Mouse (Mus musculus): ENCODE measurements around the gene Gpc5. TPM values are rescaled to one million over a fixed set of nuclear protein-coding genes. Genes with fewer than 3 reads are reported as not detected.
A peak's percentile ranks its signal among the peaks of the same experiment; 100 is the strongest.

The Gpc5 gene
- total RNA-seq, 2 experiments from 2014 or later = 1.3 TPM; not detected in 1

DNA sequence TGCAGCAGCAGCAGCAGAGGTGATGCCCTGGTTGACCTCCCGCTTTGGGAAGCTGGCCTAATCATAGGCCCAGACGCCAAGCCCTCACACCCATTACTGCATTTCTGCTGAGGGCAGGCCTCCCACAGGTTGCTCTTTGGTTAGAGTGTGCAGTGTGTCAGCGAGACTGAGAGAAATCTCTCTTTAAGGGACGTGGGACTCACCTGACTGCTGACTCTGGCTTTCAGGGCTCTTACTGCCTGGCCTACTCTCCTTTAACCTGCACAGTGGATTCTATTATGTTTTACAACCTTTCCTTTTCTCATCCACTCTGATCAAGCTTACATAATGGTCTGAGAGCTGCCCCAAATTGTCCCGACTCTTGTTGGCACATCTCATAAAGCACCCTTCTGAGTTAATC lies 234.4 kb downstream of the Gpc5 start:
- no peak for ATAC-seq (replicated peaks; ENCODE audit: low FRiP score, low TSS enrichment, poor library complexity, severe bottlenecking)

DNA sequence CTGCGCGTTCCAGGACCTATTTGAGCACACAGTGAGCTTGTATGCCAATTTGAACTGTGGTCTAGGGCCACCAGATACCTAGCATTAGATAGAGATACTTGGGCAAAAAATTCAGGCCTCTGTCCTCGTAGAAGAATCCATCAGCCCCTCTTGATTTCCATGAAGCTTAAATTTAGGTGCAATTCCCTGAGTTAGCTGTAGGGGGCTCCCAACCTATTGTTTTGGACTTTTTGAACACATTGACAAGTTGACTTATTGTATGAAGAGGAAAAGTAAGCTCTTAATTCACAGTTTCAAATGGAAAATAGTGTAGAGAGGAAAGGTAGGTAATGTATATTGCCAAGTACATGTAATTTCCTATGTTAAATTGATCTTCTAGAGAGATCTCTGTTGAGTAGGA lies 247.1 kb downstream of the Gpc5 start:
- ATAC-seq (replicated peaks; ENCODE audit: low FRiP score, low TSS enrichment, poor library complexity, severe bottlenecking) = no peak

DNA sequence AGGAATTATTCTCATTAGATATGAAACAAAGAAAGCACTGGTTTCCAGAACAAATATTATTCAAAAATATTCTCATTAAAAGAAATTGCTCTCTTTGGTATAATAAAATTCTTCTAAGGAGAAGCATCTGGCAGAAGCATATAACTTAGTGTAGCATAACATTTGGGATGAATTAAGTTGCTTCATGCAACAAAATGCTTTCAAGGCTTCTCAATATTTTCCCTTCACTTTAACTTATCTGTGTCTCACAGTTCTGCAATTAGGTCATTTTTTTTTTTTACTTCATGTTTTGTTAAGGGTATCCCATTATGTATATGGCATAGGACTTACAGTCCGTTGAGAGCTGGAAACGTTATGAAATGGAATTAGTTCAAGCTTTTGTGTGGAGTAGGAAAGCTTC lies 250.6 kb downstream of the Gpc5 start:
- no peak for ATAC-seq (replicated peaks; ENCODE audit: low FRiP score, low TSS enrichment, poor library complexity, severe bottlenecking)

DNA sequence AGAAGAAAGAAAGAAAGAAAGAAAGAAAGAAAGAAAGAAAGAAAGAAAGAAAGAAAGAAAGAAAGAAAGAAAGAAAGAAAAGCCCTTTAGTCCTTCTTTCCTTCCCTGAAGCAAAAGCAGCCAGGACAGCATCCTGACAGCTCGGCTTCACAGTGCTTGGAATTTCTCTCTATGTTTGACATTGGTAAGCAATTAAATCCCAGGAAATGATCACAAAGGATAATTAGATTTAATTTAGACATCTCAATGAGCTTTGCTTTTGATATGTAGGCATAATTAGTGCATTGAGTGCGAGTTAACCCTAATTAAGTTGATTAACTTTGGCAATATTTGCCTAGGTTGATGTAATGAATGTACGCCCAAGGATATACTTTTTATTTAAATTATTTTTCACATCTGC lies 257.4 kb downstream of the Gpc5 start:
- no peak for ATAC-seq (replicated peaks; ENCODE audit: low FRiP score, low TSS enrichment, poor library complexity, severe bottlenecking)

DNA sequence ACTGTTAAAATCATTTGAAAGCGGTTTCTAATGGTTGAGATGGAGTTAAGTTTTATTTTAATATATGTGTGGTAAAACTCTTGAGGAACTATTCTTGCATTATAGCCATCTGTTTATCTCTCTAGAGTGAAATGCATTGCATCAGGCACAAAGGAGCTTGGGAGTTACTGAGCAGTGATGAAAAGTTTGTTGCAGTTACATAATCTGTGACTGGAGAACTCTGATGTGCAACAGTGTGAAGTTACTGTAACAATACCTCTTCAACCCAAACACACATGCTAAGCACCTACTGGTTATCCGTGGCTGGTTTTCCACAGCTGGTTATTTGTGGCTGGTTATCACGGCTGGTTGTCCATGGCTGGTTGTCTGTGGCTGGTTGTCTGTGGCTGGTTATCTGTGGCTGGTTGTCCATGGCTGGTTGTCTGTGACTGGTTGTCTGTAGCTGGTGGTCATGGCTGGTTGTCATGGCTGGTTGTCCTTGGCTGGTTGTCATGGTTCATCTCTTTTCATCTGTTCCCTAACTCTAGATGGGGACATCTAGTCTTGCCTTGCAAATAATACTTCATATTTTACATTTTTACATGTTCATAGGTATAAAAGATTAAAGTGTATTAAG lies 273.4 kb downstream of the Gpc5 start:
- peak; percentile 68 for ATAC-seq (replicated peaks; ENCODE audit: low FRiP score, low TSS enrichment, poor library complexity, severe bottlenecking)

DNA sequence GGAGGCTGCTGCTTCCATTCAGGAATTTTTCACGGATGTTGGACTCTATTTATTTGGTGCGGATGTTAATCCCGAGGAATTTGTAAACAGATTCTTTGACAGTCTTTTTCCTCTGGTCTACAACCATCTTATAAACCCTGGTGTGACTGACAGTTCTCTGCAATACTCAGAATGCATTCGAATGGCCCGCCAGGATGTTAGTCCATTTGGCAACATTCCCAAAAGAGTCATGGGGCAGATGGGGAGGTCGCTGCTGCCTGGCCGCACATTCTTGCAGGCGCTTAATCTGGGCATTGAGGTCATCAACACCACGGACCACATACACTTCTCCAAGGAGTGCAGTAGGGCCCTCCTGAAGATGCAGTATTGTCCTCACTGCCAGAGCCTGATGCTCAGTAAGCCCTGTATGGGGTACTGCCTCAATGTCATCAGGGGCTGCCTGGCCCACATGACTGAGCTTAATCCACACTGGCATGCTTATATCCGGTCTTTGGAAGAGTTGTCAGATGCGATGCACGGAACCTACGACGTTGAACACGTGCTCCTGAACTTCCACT lies 277.7 kb downstream of the Gpc5 start:
- ATAC-seq (replicated peaks; ENCODE audit: low FRiP score, low TSS enrichment, poor library complexity, severe bottlenecking) = no peak

DNA sequence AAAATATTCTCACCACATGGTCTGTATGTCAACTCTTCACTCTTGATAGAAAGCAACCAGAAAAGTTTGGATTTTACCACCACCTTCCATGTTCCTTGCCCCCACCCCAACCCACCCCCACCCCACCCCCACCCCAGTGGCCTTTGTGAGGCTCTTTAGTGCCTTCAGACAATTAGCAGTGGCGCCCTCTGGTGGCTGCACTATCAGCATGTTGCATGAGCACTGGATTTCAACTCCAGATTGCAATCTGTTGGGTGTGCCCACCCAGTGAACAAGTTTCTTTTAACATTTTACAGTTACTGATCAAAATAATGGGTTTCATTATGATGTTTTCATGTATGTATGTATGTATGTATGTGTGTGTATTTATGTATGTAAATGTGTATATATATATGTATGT lies 279.1 kb downstream of the Gpc5 start:
- ATAC-seq (replicated peaks; ENCODE audit: low FRiP score, low TSS enrichment, poor library complexity, severe bottlenecking) = peak; percentile 78

DNA sequence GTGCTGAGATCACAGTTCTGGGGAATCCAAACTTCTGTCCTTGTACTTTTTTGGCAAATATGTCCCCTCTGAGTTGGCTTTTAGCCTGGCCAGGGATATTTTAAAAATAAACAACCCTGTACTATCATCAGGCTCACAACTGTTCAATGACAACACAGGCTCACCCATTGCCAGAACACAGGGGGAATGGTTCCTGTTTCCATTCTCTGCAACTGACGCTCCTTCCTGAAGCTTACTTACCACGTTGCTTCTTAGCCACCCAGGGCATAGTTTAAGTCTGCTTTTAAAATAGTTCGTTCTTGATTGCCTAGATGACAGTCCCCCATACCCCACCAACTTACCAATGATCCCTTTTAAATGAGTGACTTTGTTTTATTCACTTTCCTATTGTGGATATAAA lies 299.8 kb downstream of the Gpc5 start:
- no peak for ATAC-seq (replicated peaks; ENCODE audit: low FRiP score, low TSS enrichment, poor library complexity, severe bottlenecking)

DNA sequence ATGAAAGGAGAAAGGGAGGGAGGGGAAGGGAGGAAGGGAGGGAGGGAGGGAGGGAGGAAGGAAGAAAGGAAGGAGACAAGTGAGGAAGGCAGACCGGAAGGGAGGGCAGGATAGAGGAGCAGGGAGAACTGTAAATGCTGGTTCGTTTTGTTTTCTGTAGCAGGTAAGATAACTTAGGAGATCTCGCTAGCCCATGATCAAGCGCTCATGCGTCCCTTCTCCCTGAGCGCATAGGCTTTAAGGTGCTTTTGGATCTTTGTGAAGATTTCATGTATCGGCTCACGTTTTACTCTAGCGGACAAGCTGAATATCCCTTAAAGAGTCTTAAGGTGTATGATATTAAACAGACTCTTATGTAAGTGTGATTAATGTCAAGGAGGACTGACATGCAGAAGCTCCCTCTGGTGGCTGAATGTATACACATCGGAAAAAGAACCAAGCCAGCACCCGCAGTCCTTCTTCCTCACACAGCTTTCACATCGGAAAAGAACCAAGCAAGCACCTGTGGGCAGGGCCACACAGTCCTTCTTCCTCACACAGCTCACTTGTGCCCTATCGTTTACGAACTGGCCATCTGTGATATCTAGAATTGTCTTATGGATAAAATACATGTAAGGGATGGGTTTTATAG lies 301.0 kb downstream of the Gpc5 start:
- peak; percentile 92 for ATAC-seq (replicated peaks; ENCODE audit: low FRiP score, low TSS enrichment, poor library complexity, severe bottlenecking)

DNA sequence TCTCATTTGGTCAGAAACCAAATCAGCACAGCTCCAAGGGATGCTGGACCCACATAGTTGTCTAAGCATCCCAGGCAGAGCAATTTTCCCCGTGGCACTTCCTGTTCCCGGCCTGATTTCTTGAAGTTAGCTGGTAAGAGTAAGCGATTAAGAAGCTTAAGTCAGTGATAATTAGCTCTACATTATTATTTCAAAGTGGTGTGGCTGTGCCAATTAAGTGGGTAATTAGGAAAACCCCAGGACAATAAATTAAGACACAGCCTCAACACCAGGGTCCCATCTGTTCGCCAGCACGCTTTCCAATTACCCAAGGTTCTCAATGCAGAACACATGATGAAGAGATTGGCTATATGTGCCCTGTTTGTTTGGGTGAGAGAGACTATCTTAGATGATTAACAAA lies 314.6 kb downstream of the Gpc5 start:
- no peak for ATAC-seq (replicated peaks; ENCODE audit: low FRiP score, low TSS enrichment, poor library complexity, severe bottlenecking)

DNA sequence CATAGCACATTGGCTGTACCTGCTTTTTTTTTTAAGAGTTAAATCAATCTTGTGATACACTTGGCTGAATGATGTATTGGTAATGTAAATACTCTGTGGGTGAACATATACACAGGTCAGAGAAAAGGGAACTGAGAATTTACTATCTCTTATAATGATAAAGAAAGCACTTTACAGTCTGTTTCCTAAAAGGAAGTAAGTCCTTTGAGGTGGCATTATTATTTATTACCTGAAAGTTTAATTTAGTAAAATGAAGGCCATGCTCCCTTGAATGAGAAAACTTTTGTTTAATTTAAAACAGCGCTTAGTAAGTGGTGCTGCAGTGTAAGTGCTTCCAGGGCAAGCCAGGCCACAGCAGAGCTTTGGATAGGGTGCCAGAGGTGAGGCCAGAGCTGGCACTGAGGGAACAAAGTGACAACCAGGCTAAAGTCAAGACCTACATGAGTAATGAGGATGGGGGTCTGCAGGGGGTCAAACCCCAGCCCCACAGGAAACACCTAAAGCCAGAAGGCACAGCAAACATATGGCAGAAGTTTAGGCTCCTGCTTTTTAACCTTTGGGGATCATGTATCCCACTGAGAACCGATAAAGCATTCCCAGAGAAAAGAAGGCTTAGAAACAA lies 315.4 kb downstream of the Gpc5 start:
- ATAC-seq (replicated peaks; ENCODE audit: low FRiP score, low TSS enrichment, poor library complexity, severe bottlenecking) = no peak

DNA sequence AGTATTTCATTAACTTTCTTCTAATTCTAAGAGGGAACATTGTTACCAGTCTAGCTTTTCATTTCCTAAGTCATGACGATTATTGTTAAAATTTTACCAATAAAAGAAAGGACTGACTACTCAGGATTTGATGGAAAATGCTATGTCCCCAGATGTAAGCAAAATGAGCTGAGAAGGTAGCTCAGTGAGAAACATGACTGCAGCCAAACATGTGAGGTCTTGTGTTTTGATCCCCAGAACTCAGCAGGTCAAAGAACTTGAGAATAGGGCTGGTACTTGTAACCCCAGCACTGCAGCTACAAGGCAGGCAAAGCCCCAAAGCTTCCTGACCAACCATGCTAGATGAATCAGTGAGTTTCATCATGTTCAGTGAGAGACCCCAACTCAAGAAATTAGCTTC lies 318.9 kb downstream of the Gpc5 start:
- ATAC-seq (replicated peaks; ENCODE audit: low FRiP score, low TSS enrichment, poor library complexity, severe bottlenecking) = no peak

DNA sequence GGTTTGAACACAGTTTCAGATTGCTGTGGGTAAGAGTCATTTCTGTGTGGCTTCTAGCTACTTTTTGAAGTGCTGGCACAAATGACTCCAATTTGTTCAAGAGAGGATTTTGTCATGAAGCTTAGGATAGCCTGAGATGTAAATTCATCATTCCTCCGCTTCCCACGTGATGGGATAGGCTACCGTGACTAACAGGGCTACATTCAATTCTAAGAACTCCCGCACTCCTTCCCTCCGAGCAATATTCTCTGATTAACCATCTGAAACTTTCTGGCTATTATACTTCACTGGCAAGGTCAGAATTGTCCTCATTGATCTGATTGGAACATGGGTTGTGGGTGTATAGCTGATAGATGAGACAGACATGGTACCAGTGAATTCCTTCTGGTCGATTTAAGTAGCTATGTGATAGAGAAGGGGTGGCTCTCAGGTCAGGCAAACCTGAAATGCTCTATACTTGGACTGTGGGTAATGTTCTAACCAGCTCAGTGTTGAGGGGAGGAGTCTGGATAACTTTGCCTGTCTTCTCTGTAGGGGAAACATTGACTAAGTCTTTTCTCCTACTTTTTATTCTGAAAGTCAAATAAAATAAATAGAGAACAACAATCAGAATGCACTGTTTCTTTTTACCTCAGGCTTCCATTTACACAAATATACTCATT lies 319.6 kb downstream of the Gpc5 start:
- no peak for ATAC-seq (replicated peaks; ENCODE audit: low FRiP score, low TSS enrichment, poor library complexity, severe bottlenecking)

DNA sequence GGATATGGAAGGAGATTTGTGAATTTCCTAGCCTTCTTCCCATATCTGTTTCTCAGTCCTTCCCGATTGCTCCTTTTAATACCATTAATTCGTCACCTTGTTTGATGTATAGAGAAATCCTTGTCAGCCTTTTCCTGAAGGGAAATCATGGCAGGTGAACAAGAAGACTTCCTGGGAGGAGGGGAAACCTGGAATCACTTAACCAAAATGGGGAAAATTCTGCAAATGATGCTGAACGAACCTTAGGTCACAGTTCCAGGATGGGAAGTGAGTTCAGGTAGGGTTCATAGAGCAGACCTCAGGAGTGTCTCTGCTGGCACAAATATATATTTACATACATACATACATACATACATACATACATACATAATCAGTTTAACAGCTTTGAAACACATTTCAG lies 320.8 kb downstream of the Gpc5 start:
- ATAC-seq (replicated peaks; ENCODE audit: low FRiP score, low TSS enrichment, poor library complexity, severe bottlenecking) = no peak

DNA sequence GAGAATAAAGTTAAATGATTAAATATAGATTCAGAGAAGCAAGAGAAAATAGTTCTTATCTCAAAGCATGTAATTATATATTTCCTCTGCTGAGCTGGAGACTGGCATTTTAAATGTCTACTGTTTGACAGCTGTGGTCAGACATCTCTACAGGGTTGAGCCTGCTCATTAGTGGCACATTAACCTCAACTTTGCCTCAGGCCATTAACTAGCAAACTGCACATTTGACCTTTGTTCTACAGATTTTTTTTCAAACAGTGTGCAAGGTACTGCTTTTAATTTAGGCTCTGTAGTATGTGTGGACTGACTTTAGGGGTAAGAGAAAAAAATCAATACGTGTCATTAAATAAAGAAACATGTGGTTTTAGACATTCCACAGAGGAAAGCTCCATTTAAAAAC lies 321.4 kb downstream of the Gpc5 start:
- no peak for ATAC-seq (replicated peaks; ENCODE audit: low FRiP score, low TSS enrichment, poor library complexity, severe bottlenecking)

DNA sequence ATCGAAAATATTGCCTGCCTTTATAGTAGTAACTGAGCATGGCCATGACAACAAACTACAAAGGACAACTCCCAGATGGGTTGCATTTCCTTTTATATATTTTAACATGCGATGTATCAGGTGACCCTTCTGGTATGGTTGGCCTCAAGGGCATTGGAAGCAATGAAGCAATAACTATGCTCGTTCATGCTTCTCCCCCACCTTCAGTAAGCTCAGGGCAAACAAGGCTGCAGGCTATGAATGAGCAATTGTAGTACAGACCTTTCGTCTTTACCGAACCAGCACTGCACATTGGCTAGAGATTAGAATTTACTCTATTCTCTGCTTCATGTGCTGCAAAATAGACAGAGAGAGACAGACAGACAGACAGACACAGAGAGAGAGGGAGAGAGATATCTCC lies 322.5 kb downstream of the Gpc5 start:
- ATAC-seq (replicated peaks; ENCODE audit: low FRiP score, low TSS enrichment, poor library complexity, severe bottlenecking) = no peak

DNA sequence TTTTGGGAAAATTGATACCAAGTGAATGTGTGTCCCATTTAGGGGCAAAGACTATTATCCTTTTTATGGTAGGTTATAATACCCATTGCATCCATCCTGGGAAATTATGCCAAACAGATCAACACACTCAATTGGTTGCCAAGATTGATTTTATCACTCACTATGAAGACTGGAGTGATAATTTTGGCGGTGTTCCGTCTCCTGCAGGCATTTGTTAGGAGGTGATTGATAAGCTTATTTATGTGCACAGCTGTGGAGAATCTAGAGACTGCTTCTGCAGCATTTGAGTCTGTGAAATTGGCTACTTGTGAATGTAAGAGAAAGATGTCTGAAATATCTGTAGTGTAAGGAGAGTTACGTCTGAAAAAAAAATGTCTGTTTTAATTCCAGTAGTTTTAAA lies 340.0 kb downstream of the Gpc5 start:
- no peak for ATAC-seq (replicated peaks; ENCODE audit: low FRiP score, low TSS enrichment, poor library complexity, severe bottlenecking)

DNA sequence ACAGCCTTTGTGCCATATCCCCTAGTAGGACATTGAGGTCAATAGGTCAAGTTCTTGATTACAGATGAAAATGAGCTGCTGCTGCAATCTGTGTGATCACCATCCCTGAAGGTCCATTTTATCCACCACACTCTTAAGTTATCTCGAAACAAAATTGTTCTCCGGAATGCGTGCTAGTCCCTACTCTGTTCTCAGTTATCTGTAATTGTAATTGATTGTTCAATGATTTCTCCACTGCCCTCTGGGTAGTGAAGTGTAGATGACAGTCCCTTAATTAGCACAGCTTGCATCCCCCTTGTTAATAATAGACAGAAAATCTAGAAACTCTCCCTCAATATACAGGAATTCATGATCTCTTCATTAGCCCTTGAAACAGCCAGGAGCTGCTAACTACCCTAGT lies 340.4 kb downstream of the Gpc5 start:
- no peak for ATAC-seq (replicated peaks; ENCODE audit: low FRiP score, low TSS enrichment, poor library complexity, severe bottlenecking)

DNA sequence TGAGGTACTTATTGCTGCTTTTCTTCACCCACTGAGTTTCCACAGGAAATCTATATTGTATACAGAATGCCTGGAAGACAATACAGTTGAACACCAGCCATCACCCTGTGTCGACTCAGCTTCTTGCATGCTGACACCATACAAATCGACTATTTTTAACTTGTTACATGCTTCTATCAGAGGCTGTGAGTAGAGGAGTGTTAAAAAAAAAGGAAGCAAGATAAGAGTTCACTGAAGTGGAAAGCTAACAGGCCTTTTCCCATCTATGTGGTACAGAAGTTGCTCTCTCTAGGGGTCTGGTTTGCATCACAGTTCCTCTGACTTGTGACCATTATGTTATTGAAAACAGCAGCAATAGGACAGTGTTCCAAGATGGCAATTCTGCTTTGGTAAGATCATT lies 344.6 kb downstream of the Gpc5 start:
- ATAC-seq (replicated peaks; ENCODE audit: low FRiP score, low TSS enrichment, poor library complexity, severe bottlenecking) = no peak

Measured in megakaryocyte-erythroid progenitor cell, adult 5-6 weeks (primary cell).